Mouse (Mus musculus): ENCODE measurements around the gene Map3k4. TPM values are rescaled to one million over a fixed set of nuclear protein-coding genes. Genes with fewer than 3 reads are reported as not detected.
A peak's percentile ranks its signal among the peaks of the same experiment; 100 is the strongest.

Gene Map3k4
- total and polyA plus RNA-seq, 2 experiments = 10.7 to 19.2 TPM

- no peak overlapping the region for H3K9ac ChIP-seq (ENCODE audit: low read depth, low read length)
- no peaks in the 10 kb centered on the region for H3K27me3 ChIP-seq (ENCODE audit: control insufficient read depth, insufficient read depth, low read length)
- H3K27ac ChIP-seq (replicated peaks; ENCODE audit: insufficient read depth, low read depth, low read length) = no peak overlapping the region
- H3K36me3 ChIP-seq (ENCODE audit: control insufficient read depth, insufficient read depth, low read length) = peaks cover 35% of the 10 kb centered on the region
- TF ChIP-seq CTCF (IDR thresholded peaks at IDR 0.05; ENCODE audit: low read depth, low read length) = no peak
- no peak overlapping the region for H3K4me3 ChIP-seq (ENCODE audit: insufficient read depth, low read depth, low read length)
- DNase-seq (ENCODE audit: extremely low read depth, low read depth, low spot score) = no peak
- no peaks in the 10 kb centered on the region for H3K4me1 ChIP-seq (ENCODE audit: control insufficient read depth, insufficient read depth, low read length)
- WGBS = 96% methylated on average over 11 of the region's 11 CpGs
- H3K79me2 ChIP-seq (ENCODE audit: control insufficient read depth, insufficient read depth, low read length) = no peaks in the 10 kb centered on the region
Observed at GRCm38 (mm10) chr17:12256142-12256541, 62.5 kb downstream of the Map3k4 start.

- H3K4me3 ChIP-seq (ENCODE audit: insufficient read depth, low read depth, low read length) = no peak overlapping the region
- H3K27ac ChIP-seq (replicated peaks; ENCODE audit: insufficient read depth, low read depth, low read length) = no peak overlapping the region
- TF ChIP-seq CTCF (IDR thresholded peaks at IDR 0.05; ENCODE audit: low read depth, low read length) (no peak), POLR2A (IDR thresholded peaks at IDR 0.05; ENCODE audit: extremely low read depth, insufficient read depth, low read length) (no peak)
- no peaks in the 10 kb centered on the region for H3K79me2 ChIP-seq (ENCODE audit: control insufficient read depth, insufficient read depth, low read length)
- no peak overlapping the region for H3K9ac ChIP-seq (ENCODE audit: low read depth, low read length)
- H3K27me3 ChIP-seq (ENCODE audit: control insufficient read depth, insufficient read depth, low read length) = no peaks in the 10 kb centered on the region
- 96% methylated on average over 9 of the region's 9 CpGs for WGBS
- no peak for DNase-seq (ENCODE audit: extremely low read depth, low read depth, low spot score)
- H3K36me3 ChIP-seq (ENCODE audit: control insufficient read depth, insufficient read depth, low read length) = peaks cover 30% of the 10 kb centered on the region
- H3K4me1 ChIP-seq (ENCODE audit: control insufficient read depth, insufficient read depth, low read length) = no peaks in the 10 kb centered on the region
Observed at GRCm38 (mm10) chr17:12250581-12250980, 68.0 kb downstream of the Map3k4 start.

- no peaks in the 10 kb centered on the region for H3K27me3 ChIP-seq (ENCODE audit: control insufficient read depth, insufficient read depth, low read length)
- WGBS = 94% methylated on average over 19 of the region's 19 CpGs
- no peak overlapping the region for H3K9ac ChIP-seq (ENCODE audit: low read depth, low read length)
- H3K79me2 ChIP-seq (ENCODE audit: control insufficient read depth, insufficient read depth, low read length) = no peaks in the 10 kb centered on the region
- no peak overlapping the region for H3K27ac ChIP-seq (replicated peaks; ENCODE audit: insufficient read depth, low read depth, low read length)
- peak; percentile 24 for DNase-seq (ENCODE audit: extremely low read depth, low read depth, low spot score)
- no peaks in the 10 kb centered on the region for H3K4me1 ChIP-seq (ENCODE audit: control insufficient read depth, insufficient read depth, low read length)
- 0 out of 2 replicates have a peak, but pooled peaks have one; percentile 20 for TF ChIP-seq CTCF (IDR thresholded peaks at IDR 0.05; ENCODE audit: low read depth, low read length)
- TF ChIP-seq POLR2A (IDR thresholded peaks at IDR 0.05; ENCODE audit: extremely low read depth, insufficient read depth, low read length) = no peak
- H3K4me3 ChIP-seq (ENCODE audit: insufficient read depth, low read depth, low read length) = no peak overlapping the region
- H3K36me3 ChIP-seq (ENCODE audit: control insufficient read depth, insufficient read depth, low read length) = peaks cover 25% of the 10 kb centered on the region
Observed at GRCm38 (mm10) chr17:12249783-12250504, 68.7 kb downstream of the Map3k4 start.

- no peak overlapping the region for H3K9ac ChIP-seq (ENCODE audit: low read depth, low read length)
- no peak for TF ChIP-seq CTCF (IDR thresholded peaks at IDR 0.05; ENCODE audit: low read depth, low read length)
- no peak for TF ChIP-seq POLR2A (IDR thresholded peaks at IDR 0.05; ENCODE audit: extremely low read depth, insufficient read depth, low read length)
- no peaks in the 10 kb centered on the region for H3K27me3 ChIP-seq (ENCODE audit: control insufficient read depth, insufficient read depth, low read length)
- H3K27ac ChIP-seq (replicated peaks; ENCODE audit: insufficient read depth, low read depth, low read length) = no peak overlapping the region
- H3K79me2 ChIP-seq (ENCODE audit: control insufficient read depth, insufficient read depth, low read length) = no peaks in the 10 kb centered on the region
- H3K4me3 ChIP-seq (ENCODE audit: insufficient read depth, low read depth, low read length) = no peak overlapping the region
- peaks cover 9% of the 10 kb centered on the region; the same call in 1 of the 2 replicates for H3K36me3 ChIP-seq (ENCODE audit: control insufficient read depth, insufficient read depth, low read length)
- DNase-seq (ENCODE audit: extremely low read depth, low read depth, low spot score) = no peak
- no peaks in the 10 kb centered on the region for H3K4me1 ChIP-seq (ENCODE audit: control insufficient read depth, insufficient read depth, low read length)
- WGBS = 90% methylated on average over 3 of the region's 3 CpGs
Observed at GRCm38 (mm10) chr17:12240701-12241100, 77.9 kb downstream of the Map3k4 start.

- Histone ChIP-seq H3K79me2 (ENCODE audit: control insufficient read depth, insufficient read depth, low read length) (no peaks in the 10 kb centered on the region), H3K27ac (replicated peaks; ENCODE audit: insufficient read depth, low read depth, low read length) (no peak overlapping the region), H3K27me3 (ENCODE audit: control insufficient read depth, insufficient read depth, low read length) (no peaks in the 10 kb centered on the region), H3K4me3 (ENCODE audit: insufficient read depth, low read depth, low read length) (no peak overlapping the region), H3K4me1 (ENCODE audit: control insufficient read depth, insufficient read depth, low read length) (no peaks in the 10 kb centered on the region), H3K9ac (ENCODE audit: low read depth, low read length) (no peak overlapping the region), H3K36me3 (ENCODE audit: control insufficient read depth, insufficient read depth, low read length) (peaks cover 41% of the 10 kb centered on the region)
- TF ChIP-seq CTCF (IDR thresholded peaks at IDR 0.05; ENCODE audit: low read depth, low read length) (no peak), POLR2A (IDR thresholded peaks at IDR 0.05; ENCODE audit: extremely low read depth, insufficient read depth, low read length) (no peak)
- 95% methylated on average over 6 of the region's 6 CpGs for WGBS
- DNase-seq (ENCODE audit: extremely low read depth, low read depth, low spot score) = no peak
Observed at GRCm38 (mm10) chr17:12232724-12233123, 85.9 kb downstream of the Map3k4 start.

- TF ChIP-seq POLR2A (IDR thresholded peaks at IDR 0.05; ENCODE audit: extremely low read depth, insufficient read depth, low read length) (no peak), CTCF (IDR thresholded peaks at IDR 0.05; ENCODE audit: low read depth, low read length) (no peak)
- H3K27me3 ChIP-seq (ENCODE audit: control insufficient read depth, insufficient read depth, low read length) = no peaks in the 10 kb centered on the region
- 88% methylated on average over 7 of the region's 7 CpGs for WGBS
- DNase-seq (ENCODE audit: extremely low read depth, low read depth, low spot score) = no peak
- no peak overlapping the region for H3K27ac ChIP-seq (replicated peaks; ENCODE audit: insufficient read depth, low read depth, low read length)
- H3K4me3 ChIP-seq (ENCODE audit: insufficient read depth, low read depth, low read length) = no peak overlapping the region
- H3K9ac ChIP-seq (ENCODE audit: low read depth, low read length) = no peak overlapping the region
- H3K4me1 ChIP-seq (ENCODE audit: control insufficient read depth, insufficient read depth, low read length) = no peaks in the 10 kb centered on the region
- no peaks in the 10 kb centered on the region for H3K79me2 ChIP-seq (ENCODE audit: control insufficient read depth, insufficient read depth, low read length)
- peaks cover 38% of the 10 kb centered on the region for H3K36me3 ChIP-seq (ENCODE audit: control insufficient read depth, insufficient read depth, low read length)
Observed at GRCm38 (mm10) chr17:12231087-12231486, 87.5 kb downstream of the Map3k4 start.

Measured in liver, adult 2 months (tissue).